Mouse (Mus musculus) layer of hippocampus, adult 8-10 months (tissue): ENCODE measurements at regions not wholly inside any gene's neighbourhood (a gene's known extent, or its start where the extent isn't known, plus 50 kb on each side); places are given as distances from the start of the nearest gene placed in this dataset.
"Not testable (repeated sequence)": the region's sequence is repeated elsewhere in the genome, so short reads cannot be mapped to it uniquely, and the experiment has no call there.

Experiments used
- DNase-seq, 2 experiments: peaks; one replicate each; pipeline ENCODE4 v3.0.0; 2022; ENCODE audit warnings: low spot score in 2 of 2

- no peak for DNase-seq
These were observed 57.2 kb downstream of the Foxa2 start for GRCm38 (mm10) chr2:147989616-147990015.

DNA sequence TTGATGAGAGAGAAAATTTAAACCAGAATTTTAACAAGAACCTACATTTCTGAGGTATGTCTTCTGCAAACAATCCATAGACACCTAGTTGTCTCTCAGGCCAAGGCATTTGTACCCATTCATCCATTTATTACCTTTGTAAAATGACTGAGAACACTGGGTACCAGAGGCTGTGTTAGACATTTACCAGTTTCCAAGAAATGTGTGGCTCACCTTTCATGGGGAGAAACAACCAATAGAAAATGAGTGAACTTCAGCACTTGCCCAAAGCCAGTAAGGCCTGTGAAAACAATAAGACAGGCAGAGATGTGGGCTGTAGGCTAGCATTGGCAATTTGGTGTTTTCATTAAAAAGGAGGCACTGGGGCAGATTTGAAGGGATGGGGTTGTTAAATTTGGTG, 58.2 kb downstream of the Foxa2 start:
- DNase-seq = no peak

- no peak for DNase-seq
These were observed 61.6 kb downstream of the Foxa2 start for GRCm38 (mm10) chr2:147985261-147985575.

GRCm38 (mm10) chr2:147984547-147985260, 62.1 kb downstream of the Foxa2 start:
- peak; percentile 5 to 29 for DNase-seq

DNA sequence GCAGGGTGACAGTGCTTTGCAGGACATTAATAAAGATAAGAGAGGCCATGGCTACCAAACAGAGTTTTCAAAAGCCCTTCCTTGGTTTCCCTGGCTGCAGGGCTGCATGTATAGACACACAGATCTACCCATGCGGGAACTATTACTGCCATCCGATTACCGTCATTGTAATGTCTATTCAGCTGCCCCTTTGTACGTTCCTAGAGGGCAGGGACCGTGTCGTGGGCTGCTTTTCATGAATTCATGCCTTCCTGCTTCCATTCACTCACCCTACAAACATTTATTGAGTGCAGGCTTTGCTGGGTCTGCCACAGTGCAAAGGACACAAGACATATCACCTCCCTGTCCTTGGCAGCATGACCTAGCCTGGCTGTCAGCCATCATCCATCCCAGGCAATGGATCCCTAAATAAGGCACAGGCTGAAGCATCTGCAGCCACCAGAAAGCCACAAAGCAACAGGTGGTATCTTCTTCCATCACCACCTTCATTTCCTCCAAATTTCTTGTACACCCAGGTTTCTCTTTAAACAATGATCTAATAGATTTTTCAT, 65.8 kb downstream of the Foxa2 start:
- DNase-seq = no peak

GRCm38 (mm10) chr2:147980408-147980807, 66.4 kb downstream of the Foxa2 start:
- no peak for DNase-seq

DNA sequence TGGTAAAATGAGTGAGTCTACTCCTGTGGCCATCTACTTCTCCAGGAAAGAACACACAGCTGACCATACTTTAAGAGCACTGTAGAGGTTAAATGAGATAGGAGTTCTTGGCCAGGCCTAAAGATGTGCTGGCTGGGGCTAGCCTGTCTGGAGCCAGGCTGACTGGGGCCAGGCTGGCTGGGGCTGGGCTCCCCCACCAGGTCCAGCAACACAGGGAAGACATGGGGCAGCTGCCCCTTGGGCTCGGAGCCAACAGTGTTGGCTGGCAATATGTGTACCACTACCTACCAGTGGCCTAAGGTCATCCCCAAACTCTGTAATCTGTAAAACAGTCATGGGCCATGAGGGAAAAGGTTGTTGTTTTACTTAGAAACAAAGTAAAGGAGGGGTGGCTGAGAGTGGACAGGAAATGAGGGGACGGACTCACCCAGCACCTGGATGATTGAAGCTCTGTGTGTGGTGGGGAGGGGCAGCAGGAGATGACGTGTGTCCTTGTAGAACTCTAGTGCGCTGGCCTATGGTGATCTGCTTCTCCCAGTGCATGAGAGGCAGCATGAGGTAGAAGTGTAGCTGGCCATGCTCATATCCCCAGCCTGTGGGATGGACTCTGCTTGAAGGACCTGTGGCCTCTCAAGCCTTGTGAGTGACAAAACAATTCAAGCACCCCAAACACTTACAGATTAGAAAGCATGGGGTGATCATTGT, 67.0 kb downstream of the Foxa2 start:
- no peak for DNase-seq

DNA sequence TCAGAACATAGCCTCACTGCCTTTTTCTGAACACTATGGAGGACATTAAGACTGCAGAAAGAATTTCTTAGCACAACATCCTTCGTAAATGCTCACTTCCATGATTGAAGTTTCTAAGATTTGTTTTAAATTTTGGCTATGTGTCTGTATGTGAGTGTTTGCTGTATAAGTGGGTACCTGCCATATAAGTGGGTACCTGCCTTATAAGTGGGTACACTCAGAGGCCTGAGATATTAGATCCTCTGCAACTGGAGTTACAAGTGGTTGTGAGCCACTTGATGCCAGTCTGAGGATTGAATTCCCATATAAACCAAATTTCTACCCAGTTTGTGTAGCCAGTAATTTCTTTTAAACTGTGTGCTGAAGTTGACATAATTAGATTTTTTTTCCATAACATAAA, 67.8 kb downstream of the Foxa2 start:
- DNase-seq = no peak

- peak in 1 of 2 experiments; percentile 3 for DNase-seq
These were observed 72.0 kb downstream of the Foxa2 start for GRCm38 (mm10) chr2:147974776-147975175.

GRCm38 (mm10) chr2:147968671-147969070, 78.1 kb downstream of the Foxa2 start:
- DNase-seq = no peak

- DNase-seq = no peak
These were observed 78.8 kb downstream of the Foxa2 start for GRCm38 (mm10) chr2:147967829-147968529.

DNA sequence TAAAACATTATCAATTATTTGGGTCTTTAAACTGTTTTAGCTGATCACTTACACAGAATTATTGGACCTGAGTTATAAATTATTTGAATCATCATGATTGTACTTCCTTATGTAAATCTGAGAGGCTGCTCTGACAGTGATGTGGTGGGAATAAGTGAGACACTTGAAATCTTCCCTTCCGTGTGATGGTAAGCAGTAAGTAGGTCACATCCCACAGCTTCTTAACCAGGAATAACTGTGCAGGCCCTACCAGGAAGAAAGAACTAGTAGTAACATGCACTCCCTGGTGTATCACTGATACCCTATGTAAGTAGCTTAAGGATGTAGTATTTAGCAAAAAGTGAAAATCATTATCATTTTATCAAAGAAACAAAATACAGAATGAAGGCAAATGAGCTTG, 83.5 kb downstream of the Foxa2 start:
- not testable (repeated sequence) for DNase-seq

DNA sequence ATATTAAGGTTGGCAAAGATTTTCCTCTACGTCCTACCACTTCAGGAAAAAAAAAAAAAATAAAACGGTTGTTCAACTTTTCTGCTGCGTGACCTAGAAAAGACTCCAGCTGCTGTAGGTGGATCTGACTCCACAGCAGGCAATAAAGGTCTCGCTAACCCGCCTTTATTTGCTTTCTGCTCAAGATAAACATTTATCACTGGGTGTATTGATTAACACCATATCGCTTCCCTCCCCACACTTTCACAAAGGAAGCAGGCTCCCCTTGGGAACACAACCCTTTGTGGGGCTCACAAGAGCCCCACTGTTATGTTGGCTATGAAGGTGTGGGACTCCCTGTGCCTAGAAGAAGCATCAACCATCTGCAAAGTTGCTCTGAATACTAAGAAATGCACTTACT, 85.1 kb downstream of the Foxa2 start:
- no peak for DNase-seq

DNA sequence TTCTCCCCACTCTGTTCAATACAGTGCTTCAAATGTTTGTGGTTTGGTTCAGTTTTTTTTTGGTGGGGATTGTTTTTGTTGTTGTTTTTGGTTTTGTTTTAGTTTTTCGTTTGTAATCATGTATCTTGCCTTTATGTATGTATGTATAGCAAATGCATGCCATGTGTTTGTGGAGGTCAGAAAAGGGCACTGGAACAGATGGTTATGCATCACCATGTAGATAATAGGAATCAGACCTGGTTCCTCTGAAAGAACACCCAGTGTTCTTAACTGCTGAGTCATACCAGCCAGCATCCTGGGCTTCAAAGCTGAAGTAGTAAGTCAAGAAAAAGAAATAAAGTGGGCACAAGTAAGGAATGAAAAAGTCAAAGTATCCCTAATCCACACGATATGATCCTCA, 92.6 kb downstream of the Foxa2 start:
- DNase-seq = no peak

DNA sequence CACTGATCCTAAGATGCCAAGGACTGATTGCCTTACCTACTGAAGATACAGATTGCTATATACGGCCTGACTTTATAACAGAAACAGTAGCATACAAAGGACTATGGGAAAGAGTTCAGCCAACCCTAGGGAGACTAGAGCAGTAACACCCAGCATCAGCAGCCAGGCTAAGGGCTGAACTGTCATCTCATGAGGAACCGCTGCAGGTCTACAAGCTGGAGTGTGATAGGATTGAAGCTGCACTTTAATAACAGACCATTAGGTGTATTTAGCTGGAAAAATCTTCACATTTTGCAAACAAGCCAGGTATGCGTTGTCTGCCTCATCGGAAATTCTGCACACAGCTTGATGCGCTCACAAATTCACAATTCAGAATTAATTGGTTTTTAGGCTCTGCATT, 95.5 kb downstream of the Foxa2 start:
- DNase-seq = no peak

- DNase-seq = no peak
These were observed 102.4 kb downstream of the Foxa2 start for GRCm38 (mm10) chr2:147944171-147945040.

GRCm38 (mm10) chr2:147942591-147942990, 104.2 kb downstream of the Foxa2 start:
- no peak for DNase-seq

DNA sequence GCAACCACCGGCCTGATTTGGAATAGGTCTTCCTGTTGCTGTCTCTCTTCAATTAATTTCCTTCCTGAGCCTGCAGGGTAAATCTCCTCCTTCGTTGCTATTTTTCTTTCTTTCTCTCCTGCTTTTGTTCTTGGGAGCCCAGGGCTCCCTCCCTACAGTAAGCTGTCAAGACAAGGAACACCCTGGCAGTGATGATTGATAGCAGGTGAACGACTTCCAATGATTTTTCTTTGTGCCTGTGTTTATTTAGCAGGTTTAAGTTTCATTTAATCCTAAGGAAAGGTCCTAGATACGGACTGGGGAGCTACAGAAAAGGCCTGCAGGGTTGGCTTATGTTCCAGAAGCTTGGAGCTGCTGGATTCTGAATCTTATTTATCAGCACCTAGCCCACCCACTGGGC, 105.5 kb downstream of the Foxa2 start:
- DNase-seq = no peak

- DNase-seq = no peak
These were observed 114.3 kb downstream of the Foxa2 start for GRCm38 (mm10) chr2:147932494-147932893.

DNA sequence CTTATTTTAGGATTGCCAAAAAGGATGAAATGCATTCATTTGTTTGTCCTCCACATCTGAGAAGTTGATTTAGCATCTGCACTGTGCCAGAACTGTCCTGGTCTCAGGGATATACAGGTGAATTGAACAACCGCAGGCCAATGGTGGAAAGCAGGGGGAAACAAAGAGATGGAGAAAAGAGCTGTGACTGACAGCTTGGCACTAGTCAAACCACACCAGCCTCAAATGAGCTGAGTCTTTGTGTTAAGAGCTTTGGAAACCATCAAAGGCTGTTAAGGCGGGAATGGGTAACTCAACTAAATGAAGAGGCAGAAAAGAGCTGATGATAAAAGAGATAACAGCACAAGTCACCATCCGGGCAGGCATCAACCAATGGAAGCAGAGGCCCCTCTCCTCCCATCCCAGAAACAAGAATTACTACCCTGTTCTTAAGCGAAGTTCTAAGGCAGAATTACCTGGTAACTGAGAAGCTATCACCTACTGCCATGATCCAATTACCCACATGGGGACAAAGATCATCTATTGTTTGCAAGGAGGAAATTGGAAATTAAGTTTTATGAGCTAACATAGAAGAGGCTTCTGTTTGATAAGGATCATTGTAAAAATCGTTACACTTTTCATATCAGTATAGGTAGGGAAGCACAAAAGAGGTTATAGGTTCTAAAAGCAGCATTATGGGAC, 117.6 kb downstream of the Foxa2 start:
- no peak for DNase-seq
